Mouse (Mus musculus) lung, postnatal 0 days (tissue): ENCODE data around the gene Ptprh.

ENCODE experiments used
- CTCF ChIP-seq: IDR thresholded peaks from 2 replicates; pipeline ENCODE4 v1.5.1; 2016; ENCODE audit warnings: antibody characterized with exemption, mild to moderate bottlenecking
- EP300 ChIP-seq: IDR thresholded peaks from 2 replicates; pipeline ENCODE4 v1.6.1; 2016; ENCODE audit warnings: antibody characterized with exemption, mild to moderate bottlenecking, control low read depth

- TF ChIP-seq CTCF (no peak), EP300 (no peak)
Observed at GRCm38 (mm10) chr7:4539019-4539418, 64.8 kb downstream of the Ptprh start.
